Mouse (Mus musculus) lung, embryonic 15.5 days (tissue): ENCODE data around the gene Cx3cl1. TPM values are rescaled to one million over a fixed set of nuclear protein-coding genes. Genes with fewer than 3 reads are reported as not detected.

Experiments
- ATAC-seq: fragments of 200-750 bp; cut with Nextera tagmentation; 2 replicates; pipeline ENCODE4 v1.8.0; 2017; ENCODE audit warnings: moderate number of reproducible peaks, borderline replicate concordance; ENCODE audit not compliant: low FRiP score, low TSS enrichment; ENCODE audit errors: extremely low read depth
- H3K27ac ChIP-seq: fragments of 300-500 bp; sonication (generic); 2 replicates; pipeline ENCODE4 v1.5.1; 2015; ENCODE audit warnings: moderate library complexity, mild to moderate bottlenecking, inconsistent platforms
- H3K27me3 ChIP-seq: fragments of 300-500 bp; sonication (generic); 2 replicates; pipeline ENCODE4 v1.6.1; 2015; ENCODE audit warnings: inconsistent platforms
- H3K36me3 ChIP-seq: fragments of 300-500 bp; sonication (generic); 2 replicates; pipeline ENCODE4 v1.6.1; 2015; ENCODE audit warnings: inconsistent platforms
- H3K4me1 ChIP-seq: fragments of 300-500 bp; sonication (generic); 2 replicates; pipeline ENCODE4 v1.6.1; 2015; ENCODE audit warnings: inconsistent platforms
- H3K4me2 ChIP-seq: fragments of 300-500 bp; sonication (generic); 2 replicates; pipeline ENCODE4 v1.6.1; 2015; ENCODE audit warnings: inconsistent platforms, mild to moderate bottlenecking, moderate library complexity
- H3K4me3 ChIP-seq: fragments of 300-500 bp; sonication (generic); 2 replicates; pipeline ENCODE4 v1.5.1; 2015; ENCODE audit warnings: mild to moderate bottlenecking, inconsistent platforms
- H3K9ac ChIP-seq: fragments of 300-500 bp; sonication (generic); 2 replicates; pipeline ENCODE4 v1.6.1; 2015; ENCODE audit warnings: inconsistent platforms
- H3K9me3 ChIP-seq: fragments of 300-500 bp; sonication (generic); 2 replicates; pipeline ENCODE4 v1.6.1; 2016; ENCODE audit warnings: inconsistent platforms
- WGBS: fragments of 180-500 bp; shearing (Covaris S2); methylation state at CpG from one replicate; pipeline ENCODE4 v1.1.7; 2015; 5-methylcytosine and 5-hydroxymethylcytosine counted together
- polyA plus RNA-seq: library from polyadenylated mRNA; unstranded; fragments of >200 nt; fragmentation: Nextera tagmentation; extraction: Ambion mirVana; gene quantifications from 2 replicates; pipeline ENCODE4 v1.2.1, GENCODE M21; 2015

Gene Cx3cl1
- polyA plus RNA-seq = 6.2 and 8.3 TPM in 2 replicates

GRCm38 (mm10) chr8:94771941-94772670 is at the start of gene Cx3cl1:
Cx3cl1 (plus strand) TSS chr8:94772009.
- H3K4me2 ChIP-seq = peak within 1 kb of the TSS; percentile 80
- ATAC-seq = peak; percentile 83
- H3K4me3 ChIP-seq = peak within 1 kb of the TSS; percentile 43
- peaks cover 26% of the 10 kb centered on the region for H3K4me1 ChIP-seq
- H3K27me3 ChIP-seq = peaks cover 37% of the 10 kb centered on the region
- 3% methylated on average over 38 of the region's 38 CpGs for WGBS
- peak within 1 kb of the TSS; percentile 37 for H3K9ac ChIP-seq
- no peaks in the 10 kb centered on the region for H3K9me3 ChIP-seq
- H3K27ac ChIP-seq = peak within 1 kb of the TSS; percentile 71
- H3K36me3 ChIP-seq = no peaks in the 10 kb centered on the region

GRCm38 (mm10) chr8:94725998-94726397 is 45.8 kb upstream of the Cx3cl1 start:
- H3K4me1 ChIP-seq = no peaks in the 10 kb centered on the region
- no peak overlapping the region for H3K27ac ChIP-seq
- 66% methylated on average over 5 of the region's 5 CpGs for WGBS
- no peaks in the 10 kb centered on the region for H3K9me3 ChIP-seq
- no peaks in the 10 kb centered on the region for H3K36me3 ChIP-seq
- H3K27me3 ChIP-seq = no peaks in the 10 kb centered on the region
- no peak overlapping the region for H3K9ac ChIP-seq
- no peak overlapping the region for H3K4me2 ChIP-seq
- no peak for ATAC-seq
- H3K4me3 ChIP-seq = no peak overlapping the region

DNA sequence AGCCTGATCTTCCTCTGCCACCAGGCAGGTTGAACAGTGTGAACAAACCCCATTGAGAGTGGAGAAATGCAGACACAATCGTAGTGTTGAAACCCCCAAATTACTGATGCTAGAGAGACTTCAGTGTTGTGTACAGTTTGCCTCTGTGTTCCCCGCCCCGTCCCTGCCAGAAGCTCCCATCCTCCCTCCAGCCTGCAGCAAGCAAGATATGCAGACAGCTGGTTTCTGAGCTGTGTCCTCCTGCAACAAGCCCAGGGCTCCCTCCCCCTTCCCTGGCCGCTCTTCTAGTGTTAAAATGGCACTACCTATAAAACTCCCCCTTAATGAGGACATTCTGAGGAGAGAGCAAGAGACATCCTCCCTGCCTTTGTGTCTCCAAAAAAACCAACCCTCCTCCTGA is 42.5 kb upstream of the Cx3cl1 start:
- Histone ChIP-seq H3K27ac (no peak overlapping the region), H3K4me2 (no peak overlapping the region), H3K9ac (no peak overlapping the region), H3K36me3 (no peaks in the 10 kb centered on the region), H3K4me3 (no peak overlapping the region), H3K27me3 (no peaks in the 10 kb centered on the region), H3K4me1 (no peaks in the 10 kb centered on the region), H3K9me3 (no peaks in the 10 kb centered on the region)
- 56% methylated on average over 4 of the region's 4 CpGs for WGBS
- no peak for ATAC-seq

DNA sequence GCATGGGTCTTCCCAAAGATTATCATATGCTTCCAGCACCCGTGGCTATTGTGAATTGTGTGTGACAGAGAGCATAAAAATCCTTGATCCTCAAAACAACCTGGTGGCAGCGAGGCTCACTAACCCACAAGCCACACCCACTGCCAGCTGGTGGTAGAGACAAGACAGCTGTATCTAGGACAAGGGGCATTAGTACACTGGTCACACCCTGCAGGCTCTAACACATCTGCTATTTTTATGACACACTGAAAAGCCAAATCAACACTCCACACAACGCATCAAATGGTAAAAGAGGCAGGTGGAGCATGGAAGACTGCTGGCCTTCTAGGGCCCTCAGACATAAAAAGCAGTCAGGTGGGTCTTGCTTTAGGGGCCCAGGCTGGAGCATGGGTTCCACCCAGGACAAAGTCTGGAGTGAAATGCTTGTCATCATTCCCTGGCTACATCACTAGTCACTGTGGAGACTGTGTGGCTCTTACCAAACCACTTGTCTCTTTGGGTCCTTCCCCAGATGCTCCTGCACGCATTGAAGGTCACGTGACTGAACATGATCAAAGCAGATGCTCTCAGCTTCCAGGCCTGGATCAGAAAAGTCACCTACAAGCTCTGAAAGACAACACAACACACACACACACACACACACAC is 37.9 kb upstream of the Cx3cl1 start:
- Histone ChIP-seq H3K27me3 (no peaks in the 10 kb centered on the region), H3K9ac (no peak overlapping the region), H3K9me3 (no peaks in the 10 kb centered on the region), H3K27ac (no peak overlapping the region), H3K4me1 (no peaks in the 10 kb centered on the region), H3K4me2 (no peak overlapping the region), H3K36me3 (no peaks in the 10 kb centered on the region), H3K4me3 (no peak overlapping the region)
- 56% methylated on average over 5 of the region's 5 CpGs for WGBS
- ATAC-seq = peak; percentile 74; the same call in 1 of the 2 replicates

DNA sequence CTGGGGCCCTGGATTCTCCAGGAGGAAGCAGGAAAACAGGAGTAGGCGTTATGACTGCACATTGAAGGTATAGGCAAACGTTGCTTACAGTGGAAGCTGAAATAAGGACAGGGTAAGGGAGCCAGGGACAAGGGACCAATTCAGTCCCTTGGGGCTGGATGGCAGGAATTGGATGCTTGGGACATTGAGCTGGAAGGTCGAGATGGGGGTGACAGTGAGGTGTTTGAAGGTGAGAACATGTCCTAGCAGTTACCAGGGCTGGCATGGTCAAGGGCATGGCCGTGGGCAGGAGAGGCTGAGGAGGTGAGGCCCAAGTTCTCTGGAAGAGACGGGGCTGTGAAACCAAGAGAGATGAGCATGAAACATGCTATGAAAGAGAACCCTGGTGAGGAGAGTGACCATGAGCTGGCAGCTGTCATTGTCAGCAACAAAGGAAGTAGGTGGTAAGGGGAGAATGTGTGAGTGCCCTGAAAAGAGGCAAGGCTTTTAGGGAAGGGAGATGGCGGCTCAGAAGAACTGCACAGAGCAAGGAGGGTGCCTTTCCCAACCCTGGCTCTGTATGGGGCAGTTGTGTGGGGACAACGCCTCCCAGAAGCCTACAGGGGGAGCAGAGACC is 37.0 kb upstream of the Cx3cl1 start:
- H3K27ac ChIP-seq = no peak overlapping the region
- H3K36me3 ChIP-seq = no peaks in the 10 kb centered on the region
- H3K4me1 ChIP-seq = no peaks in the 10 kb centered on the region
- no peaks in the 10 kb centered on the region for H3K27me3 ChIP-seq
- ATAC-seq = no peak
- H3K9ac ChIP-seq = no peak overlapping the region
- H3K4me3 ChIP-seq = no peak overlapping the region
- WGBS = 70% methylated on average over 7 of the region's 7 CpGs
- H3K9me3 ChIP-seq = no peaks in the 10 kb centered on the region
- H3K4me2 ChIP-seq = no peak overlapping the region

DNA sequence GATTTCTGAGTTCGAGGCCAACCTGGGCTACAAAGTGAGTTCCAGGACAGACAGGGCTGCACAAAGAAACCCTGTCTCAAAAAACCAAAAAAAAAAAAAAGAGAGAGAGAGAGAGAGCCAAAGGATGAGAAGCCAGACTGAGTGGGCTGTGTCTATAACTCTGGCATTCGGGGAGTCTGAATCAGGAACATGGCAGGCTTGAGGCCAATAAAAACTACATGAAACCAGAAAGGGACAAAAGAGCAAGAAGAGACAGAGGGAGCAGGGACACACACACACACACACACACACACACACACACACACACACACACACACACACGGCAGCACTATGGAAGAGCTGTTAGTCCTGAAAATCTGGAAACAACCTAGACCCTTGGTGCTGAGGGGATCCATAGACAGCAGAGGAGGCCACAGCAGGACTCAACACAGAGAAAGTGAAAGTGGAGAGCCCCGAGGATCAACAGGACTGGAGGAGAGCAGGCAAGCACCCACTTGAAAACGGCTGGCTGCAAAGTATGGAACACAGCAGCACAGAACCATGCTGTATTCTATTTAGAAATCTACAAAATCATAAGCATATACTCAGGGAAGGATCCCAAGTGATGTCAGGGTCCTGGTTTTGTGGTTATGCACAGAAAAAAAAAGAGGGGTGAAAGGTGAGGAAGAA is 36.2 kb upstream of the Cx3cl1 start:
- H3K9me3 ChIP-seq = no peaks in the 10 kb centered on the region
- H3K27me3 ChIP-seq = no peaks in the 10 kb centered on the region
- no peak overlapping the region for H3K9ac ChIP-seq
- ATAC-seq = no peak
- no peaks in the 10 kb centered on the region for H3K4me1 ChIP-seq
- H3K27ac ChIP-seq = no peak overlapping the region
- 48% methylated on average over 5 of the region's 5 CpGs for WGBS
- H3K4me2 ChIP-seq = no peak overlapping the region
- no peak overlapping the region for H3K4me3 ChIP-seq
- H3K36me3 ChIP-seq = no peaks in the 10 kb centered on the region

DNA sequence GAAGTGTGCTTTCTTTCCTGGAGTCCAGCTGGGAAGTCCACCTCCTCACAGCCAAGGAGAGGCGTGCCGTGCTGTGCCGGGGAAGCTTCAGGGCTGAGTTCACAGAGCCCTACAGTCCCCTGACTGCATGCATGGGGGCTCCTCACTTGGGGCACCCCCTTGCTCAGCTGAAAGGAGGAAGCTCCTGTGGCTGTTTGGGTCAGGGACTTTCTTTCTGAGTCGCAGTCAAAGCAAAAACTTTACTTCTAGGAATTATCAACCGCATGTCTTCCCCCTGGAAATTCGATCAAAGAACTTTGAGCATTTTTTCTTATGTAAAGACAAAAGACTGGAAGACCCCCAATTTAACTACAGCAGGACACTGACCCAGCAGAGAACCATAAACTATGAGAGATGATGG is 32.0 kb upstream of the Cx3cl1 start:
- Histone ChIP-seq H3K4me2 (no peak overlapping the region), H3K27me3 (no peaks in the 10 kb centered on the region), H3K9ac (no peak overlapping the region), H3K27ac (no peak overlapping the region), H3K9me3 (no peaks in the 10 kb centered on the region), H3K4me1 (no peaks in the 10 kb centered on the region), H3K36me3 (no peaks in the 10 kb centered on the region), H3K4me3 (no peak overlapping the region)
- WGBS = 76% methylated on average over 6 of the region's 6 CpGs
- no peak for ATAC-seq

GRCm38 (mm10) chr8:94740591-94740990 is 31.2 kb upstream of the Cx3cl1 start:
- no peaks in the 10 kb centered on the region for H3K27me3 ChIP-seq
- H3K4me2 ChIP-seq = no peak overlapping the region
- 80% methylated on average over 3 of the region's 3 CpGs for whole genome bisulfite sequencing
- no peaks in the 10 kb centered on the region for H3K36me3 ChIP-seq
- no peaks in the 10 kb centered on the region for H3K4me1 ChIP-seq
- no peak overlapping the region for H3K9ac ChIP-seq
- no peak overlapping the region for H3K27ac ChIP-seq
- H3K9me3 ChIP-seq = no peaks in the 10 kb centered on the region
- no peak overlapping the region for H3K4me3 ChIP-seq
- no peak for ATAC-seq

GRCm38 (mm10) chr8:94741726-94742125 is 30.1 kb upstream of the Cx3cl1 start:
- H3K4me1 ChIP-seq = no peaks in the 10 kb centered on the region
- WGBS = 86% methylated on average over 4 of the region's 4 CpGs
- ATAC-seq = no peak
- H3K9ac ChIP-seq = no peak overlapping the region
- H3K4me2 ChIP-seq = no peak overlapping the region
- no peak overlapping the region for H3K27ac ChIP-seq
- no peak overlapping the region for H3K4me3 ChIP-seq
- H3K27me3 ChIP-seq = no peaks in the 10 kb centered on the region
- H3K36me3 ChIP-seq = no peaks in the 10 kb centered on the region
- H3K9me3 ChIP-seq = no peaks in the 10 kb centered on the region

GRCm38 (mm10) chr8:94744484-94744883 is 27.3 kb upstream of the Cx3cl1 start:
- Histone ChIP-seq H3K4me3 (no peak overlapping the region), H3K27ac (no peak overlapping the region), H3K4me1 (no peaks in the 10 kb centered on the region), H3K9me3 (no peaks in the 10 kb centered on the region), H3K36me3 (no peaks in the 10 kb centered on the region), H3K4me2 (no peak overlapping the region), H3K27me3 (no peaks in the 10 kb centered on the region), H3K9ac (no peak overlapping the region)
- no peak for ATAC-seq
- 83% methylated on average over 5 of the region's 5 CpGs for WGBS

GRCm38 (mm10) chr8:94744972-94745371 is 26.8 kb upstream of the Cx3cl1 start:
- H3K27ac ChIP-seq = no peak overlapping the region
- 73% methylated on average over 9 of the region's 9 CpGs for WGBS
- H3K9me3 ChIP-seq = no peaks in the 10 kb centered on the region
- no peaks in the 10 kb centered on the region for H3K4me1 ChIP-seq
- H3K27me3 ChIP-seq = no peaks in the 10 kb centered on the region
- H3K9ac ChIP-seq = no peak overlapping the region
- H3K4me2 ChIP-seq = no peak overlapping the region
- H3K36me3 ChIP-seq = no peaks in the 10 kb centered on the region
- no peak overlapping the region for H3K4me3 ChIP-seq
- ATAC-seq = no peak
